Mouse (Mus musculus): Measurements from ENCODE around the gene Elmsan1. TPM values are rescaled to one million over a fixed set of nuclear protein-coding genes. Genes with fewer than 3 reads are reported as not detected.

Gene Elmsan1
- total RNA-seq, 2 experiments from 2014 or later = 13.8 to 17.7 TPM

DNA sequence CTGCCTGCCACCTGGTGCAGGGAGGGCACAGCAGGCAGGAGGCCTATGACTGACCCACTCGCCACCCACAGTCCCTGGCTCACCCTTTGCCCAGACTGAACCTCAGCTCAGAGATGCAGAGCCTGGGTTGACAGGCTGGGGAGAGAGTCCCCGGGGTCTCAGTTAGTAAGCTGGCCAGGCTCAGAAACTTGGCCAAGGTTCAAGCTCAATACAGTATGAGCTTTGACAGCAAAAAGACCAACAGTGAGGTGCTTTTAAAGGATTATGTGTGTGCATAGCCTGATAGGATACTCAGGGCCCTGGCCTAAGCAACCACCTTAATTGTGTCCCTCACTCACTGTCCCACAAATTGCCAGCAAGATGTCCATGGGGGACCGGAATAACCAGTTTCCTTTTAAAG, 38.6 kb downstream of the Elmsan1 start:
- intact Hi-C loops (cut with DNase I) = no loop called here
- DNase-seq (ENCODE audit: low spot score) = no peak

DNA sequence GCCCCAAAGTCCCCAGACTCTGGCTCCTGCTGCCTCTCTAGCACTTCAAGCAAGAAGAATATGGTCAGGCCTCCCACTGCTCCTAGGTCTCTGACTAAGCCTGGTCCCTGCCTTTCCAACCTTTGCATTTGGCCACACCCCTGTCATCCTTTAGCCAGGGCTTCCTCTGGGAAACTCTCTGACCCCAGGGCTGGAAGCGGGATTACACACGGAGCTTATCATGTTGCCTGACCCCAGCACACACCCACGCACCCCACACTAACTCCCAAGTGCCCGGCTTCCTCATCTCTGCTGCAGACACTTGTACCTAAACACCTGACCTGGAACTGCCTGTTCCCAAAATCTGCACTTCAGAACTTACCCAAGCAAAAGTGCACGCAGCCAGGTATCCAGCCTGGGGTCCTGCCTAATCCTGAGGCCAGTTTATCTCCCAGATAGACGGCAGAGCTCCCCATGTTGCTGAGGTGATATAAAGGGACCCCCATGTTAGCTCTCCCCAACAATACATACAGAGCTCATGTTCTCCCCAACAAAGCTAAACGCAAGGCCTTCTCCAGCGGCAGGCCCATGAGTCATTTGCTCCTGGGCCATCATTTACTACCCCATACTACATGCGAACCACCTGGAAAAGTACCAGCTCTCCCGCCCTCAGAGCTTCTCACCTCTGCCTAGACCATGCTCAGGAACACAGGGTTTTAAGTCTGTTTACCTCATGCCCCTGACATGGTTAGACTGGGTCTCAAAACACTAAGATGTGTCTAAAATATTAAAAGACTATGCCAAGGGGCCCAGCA, 39.8 kb downstream of the Elmsan1 start:
- intact Hi-C loops (cut with DNase I) = loop anchor here (5.0 kb wide), 1 partner anchor 38 kb away; the partner anchor contains the start of gene Elmsan1
- DNase-seq (ENCODE audit: low spot score) = no peak

DNA sequence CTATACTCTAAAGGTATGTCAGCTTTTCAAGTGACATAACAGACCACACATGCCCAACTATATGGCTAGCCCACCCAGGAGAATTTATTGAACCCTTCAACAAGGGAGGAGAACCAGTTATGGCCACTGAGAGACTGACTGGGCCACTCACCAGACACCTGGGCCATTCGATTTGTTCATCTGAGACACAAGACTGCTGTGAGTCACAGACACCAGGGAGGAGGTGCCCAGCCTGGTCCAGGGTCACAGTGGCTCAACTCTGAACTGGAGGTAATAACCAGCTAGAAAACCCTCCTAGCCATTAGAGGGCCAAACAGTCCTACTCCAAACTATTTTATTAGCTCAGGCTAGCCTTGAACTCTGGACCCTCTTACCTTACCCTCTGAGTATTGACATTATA, 40.6 kb downstream of the Elmsan1 start:
- DNase-seq (ENCODE audit: low spot score) = no peak
- intact Hi-C loops (cut with DNase I) = loop anchor here (5.0 kb wide), 1 partner anchor 39 kb away; the partner anchor contains the start of gene Elmsan1

DNA sequence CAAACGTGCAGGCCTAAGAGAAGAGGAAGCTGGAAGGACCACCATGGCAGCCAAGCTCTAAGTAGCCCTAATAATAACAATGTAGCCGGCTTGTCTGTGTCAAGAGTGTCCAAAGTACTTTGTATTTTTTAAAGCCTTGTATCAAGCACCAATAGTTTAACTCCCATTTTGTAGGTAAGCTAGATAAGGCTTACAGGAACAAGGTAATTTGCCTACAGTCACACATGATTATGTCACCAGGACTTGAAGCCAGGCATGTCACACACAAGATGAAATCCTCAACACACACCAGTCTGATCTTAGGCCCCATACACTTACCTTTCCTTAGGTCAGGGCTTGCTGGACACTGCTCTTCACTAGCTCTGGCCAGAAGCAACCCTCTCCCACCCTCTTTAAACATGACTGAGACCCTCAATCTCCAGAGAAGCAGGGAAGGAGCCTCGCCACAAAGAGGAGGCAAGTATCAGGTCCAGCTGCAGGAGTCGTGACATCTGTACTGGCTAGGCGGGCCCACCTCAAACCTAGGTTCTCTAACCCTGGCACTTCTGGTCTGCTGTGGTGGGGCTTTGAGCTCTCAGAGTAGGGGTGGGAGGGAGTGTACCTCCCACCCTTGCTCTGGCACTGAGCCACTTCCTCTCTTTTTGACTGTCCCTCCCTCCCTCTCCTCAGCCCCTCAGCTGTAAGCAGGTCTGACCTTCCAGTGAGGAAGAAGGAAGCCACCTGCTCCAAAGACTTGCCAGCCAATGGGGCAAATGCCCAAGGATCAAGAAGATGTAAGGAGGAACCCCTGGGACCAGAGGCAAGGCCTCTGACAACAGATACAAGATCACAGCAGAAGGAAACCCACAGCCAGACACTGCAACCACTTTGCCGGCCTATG, 41.6 kb downstream of the Elmsan1 start:
- DNase-seq (ENCODE audit: low spot score) = no peak
- intact Hi-C loops (cut with DNase I) = loop anchor here (5.0 kb wide), 1 partner anchor 40 kb away; the partner anchor contains the start of gene Elmsan1

DNA sequence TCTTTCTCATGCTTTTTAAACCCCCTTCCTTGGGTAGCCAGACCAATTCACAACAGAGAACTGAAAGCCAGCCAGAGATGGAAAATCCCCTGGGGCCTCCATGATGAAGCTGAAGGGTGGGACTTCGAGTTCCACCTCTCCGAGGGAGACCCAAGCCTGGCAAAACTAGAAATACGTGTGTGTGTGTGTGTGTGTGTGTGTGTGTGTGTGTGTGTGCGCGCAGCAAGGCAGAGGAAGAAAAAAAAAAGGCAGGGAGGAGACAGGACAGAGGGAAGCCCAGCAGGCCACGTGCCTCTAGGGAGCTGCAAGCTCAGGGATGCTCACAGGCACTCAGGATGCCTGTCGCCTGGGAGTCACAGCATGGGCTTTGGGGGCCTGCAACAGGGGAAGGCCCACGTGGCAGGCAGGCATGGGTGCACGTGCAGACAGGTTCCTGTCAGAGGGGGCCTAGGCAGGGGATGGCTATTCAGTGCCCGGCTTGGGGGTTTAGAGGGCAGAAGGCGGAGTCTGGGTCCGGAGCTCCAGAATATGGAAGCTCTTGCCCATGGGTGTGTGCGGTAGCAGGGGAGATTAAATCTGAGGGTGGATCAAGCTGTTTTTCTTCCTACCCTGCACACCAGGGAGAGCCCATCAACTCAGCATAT, 42.4 kb downstream of the Elmsan1 start:
- DNase-seq (ENCODE audit: low spot score) = no peak
- intact Hi-C loops (cut with DNase I) = loop anchor here (5.0 kb wide), 1 partner anchor 41 kb away; the partner anchor contains the start of gene Elmsan1

DNA sequence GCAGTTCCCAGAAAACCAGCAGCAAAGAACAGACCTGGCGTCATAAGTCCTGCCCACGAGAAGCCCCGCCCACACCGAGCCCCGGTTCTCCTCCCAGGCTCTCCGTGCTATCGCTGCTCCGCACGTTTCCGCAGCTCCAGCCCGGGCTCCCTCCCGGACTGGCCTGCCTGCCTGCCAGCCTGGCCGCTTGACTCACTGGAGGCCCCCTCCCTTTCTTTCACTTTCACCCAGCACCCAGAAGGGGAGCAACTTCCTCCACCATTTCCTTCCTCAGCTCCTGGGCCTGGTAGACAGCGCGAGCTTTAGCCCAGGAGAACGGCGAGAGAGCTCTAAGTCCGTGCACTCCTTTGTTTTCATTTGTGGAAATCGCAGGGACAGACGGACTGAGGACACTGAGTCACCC, 43.0 kb downstream of the Elmsan1 start:
- DNase-seq (ENCODE audit: low spot score) = peak; percentile 87
- intact Hi-C loops (cut with DNase I) = loop anchor here (5.0 kb wide), 1 partner anchor 42 kb away; the partner anchor contains the start of gene Elmsan1

DNA sequence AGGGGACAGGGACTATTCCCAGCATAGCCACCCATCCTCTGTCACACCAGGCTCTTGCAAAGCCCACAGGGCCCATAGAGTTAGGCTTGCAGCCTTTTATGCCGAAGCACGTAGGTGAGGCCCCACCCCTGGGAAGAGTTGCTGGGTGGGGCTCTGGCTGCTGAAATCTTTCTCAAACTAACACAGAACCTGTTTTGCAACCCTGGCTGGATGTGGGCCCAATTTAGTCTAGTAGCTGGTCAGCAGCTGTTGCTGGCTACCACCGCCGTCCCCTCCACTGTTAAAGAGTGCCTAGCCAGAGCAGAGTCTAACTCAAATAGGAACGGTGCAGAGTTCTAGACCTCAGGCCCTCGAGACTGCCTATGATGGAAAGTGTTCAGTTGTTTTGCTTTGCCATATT, 43.8 kb downstream of the Elmsan1 start:
- intact Hi-C loops (cut with DNase I) = loop anchor here (5.0 kb wide), 1 partner anchor 42 kb away; the partner anchor contains the start of gene Elmsan1
- DNase-seq (ENCODE audit: low spot score) = peak; percentile 69

DNA sequence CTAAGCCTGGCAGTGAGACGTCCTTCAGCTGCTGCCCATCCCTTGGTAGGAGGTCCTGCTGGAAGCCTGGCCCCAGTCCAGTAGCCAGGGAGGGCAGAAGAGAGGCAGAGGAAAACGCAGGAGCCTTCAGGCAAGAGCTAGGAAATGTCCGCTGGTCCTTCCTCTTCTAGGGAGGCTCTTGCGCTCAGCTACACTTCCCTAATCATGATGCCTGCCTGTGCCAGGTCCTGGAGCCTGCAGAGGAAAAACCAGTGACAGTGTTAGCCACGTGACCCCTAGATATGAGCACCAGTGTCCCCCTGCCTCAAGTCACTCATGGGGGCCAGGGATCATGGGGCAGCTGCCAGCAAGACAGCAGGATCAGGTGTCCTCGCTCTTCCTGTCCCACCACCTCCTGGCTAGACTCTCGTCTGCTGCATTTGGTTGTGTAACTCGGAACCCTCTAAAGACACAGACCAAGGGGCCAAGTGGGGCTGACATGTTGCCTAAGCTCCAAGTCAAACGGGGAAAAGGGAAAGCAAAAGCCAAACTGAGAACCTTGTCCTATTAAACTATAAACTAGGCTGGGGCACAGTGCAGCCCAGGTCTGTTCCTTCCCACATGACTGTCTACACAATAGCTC, 44.4 kb downstream of the Elmsan1 start:
- no peak for DNase-seq (ENCODE audit: low spot score)
- intact Hi-C loops (cut with DNase I) = no loop called here

DNA sequence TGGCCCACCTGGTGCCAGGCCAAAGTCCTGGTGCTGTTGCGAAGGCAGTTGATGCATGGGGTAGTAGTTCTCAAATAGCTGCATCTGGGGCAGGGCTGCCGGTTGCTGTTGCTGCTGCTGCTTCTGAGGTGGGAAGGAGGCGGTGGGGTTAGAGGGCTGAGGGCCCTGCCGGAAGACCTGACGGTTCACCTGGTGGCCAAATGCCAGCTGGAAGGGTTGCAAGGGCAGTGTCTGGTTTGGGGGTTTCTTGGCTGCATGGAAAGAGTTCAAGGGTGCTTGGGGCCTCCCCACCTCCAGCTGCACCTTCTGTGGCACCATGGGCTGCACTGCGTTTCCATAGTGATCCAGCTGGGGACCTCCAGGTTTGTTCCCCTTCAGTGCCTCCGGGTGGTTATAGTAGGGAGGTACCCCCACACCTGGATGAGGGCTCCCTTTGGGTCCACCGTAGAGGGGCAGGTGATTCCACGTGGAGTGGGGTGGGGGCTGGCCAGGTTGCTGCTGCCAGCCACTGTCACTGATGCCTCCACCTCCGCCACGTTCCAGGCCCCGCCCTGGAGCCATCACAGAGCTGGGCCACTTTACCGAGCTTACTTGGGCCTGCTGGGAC, 45.3 kb downstream of the Elmsan1 start:
- DNase-seq (ENCODE audit: low spot score) = no peak
- intact Hi-C loops (cut with DNase I) = no loop called here

DNA sequence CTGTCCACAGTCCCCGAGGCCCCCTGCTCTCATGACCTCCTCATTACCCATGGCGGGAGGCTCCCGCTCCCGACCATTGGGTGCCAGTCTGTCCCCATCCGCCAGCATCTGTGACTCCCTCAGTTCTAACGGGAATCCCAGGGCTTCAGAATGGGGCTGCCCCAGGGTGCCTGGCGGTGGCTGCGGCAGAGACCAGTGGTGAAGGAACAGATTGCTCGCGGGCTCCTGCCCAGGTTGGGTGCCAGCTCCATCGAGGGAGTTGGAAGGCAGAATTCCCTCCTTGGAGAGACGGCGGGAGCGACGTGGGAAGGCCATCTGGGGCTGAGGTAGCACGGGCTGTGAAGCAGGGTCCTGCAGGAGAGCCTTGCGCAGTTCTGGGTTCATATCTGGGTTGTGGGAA, 45.8 kb downstream of the Elmsan1 start:
- intact Hi-C loops (cut with DNase I) = no loop called here
- no peak for DNase-seq (ENCODE audit: low spot score)

DNA sequence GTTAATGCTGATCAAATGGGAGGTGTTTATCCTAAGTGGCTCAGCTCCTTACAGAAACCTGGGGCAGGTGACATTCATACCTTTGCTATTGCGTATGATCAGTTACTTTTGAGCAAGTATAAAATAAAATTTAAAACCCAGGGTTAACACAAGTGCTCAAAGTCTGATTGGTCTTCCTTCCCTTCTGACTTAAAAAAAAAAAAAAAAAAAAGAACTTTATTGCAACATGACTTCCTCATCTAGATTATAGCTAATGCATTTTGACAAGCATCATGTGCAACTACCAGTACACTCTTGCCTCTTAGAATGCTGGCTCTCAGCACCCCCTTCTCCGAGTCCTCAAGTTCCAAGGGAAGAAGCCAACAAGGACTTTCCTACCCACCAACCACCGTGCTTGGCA, 46.5 kb downstream of the Elmsan1 start:
- intact Hi-C loops (cut with DNase I) = no loop called here
- no peak for DNase-seq (ENCODE audit: low spot score)

DNA sequence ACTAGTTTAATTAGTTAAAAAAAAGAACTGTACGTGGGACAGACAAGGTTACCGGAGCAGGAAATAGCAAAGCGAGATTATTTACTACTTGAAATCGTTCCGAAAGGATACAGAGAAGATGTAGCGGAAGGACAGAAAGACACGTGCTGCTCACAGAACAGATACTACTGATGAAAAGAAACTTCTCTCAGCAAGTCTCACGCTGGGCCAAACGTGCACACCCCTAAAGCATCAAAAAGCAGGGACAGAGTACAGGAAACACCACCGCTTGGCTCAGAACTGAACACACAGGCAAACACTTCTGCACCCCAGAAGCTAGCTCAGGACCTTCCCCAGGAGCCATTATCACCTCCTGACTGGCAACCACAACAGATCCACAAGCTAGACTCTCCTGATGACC, 48.1 kb downstream of the Elmsan1 start:
- intact Hi-C loops (cut with DNase I) = no loop called here
- DNase-seq (ENCODE audit: low spot score) = no peak

DNA sequence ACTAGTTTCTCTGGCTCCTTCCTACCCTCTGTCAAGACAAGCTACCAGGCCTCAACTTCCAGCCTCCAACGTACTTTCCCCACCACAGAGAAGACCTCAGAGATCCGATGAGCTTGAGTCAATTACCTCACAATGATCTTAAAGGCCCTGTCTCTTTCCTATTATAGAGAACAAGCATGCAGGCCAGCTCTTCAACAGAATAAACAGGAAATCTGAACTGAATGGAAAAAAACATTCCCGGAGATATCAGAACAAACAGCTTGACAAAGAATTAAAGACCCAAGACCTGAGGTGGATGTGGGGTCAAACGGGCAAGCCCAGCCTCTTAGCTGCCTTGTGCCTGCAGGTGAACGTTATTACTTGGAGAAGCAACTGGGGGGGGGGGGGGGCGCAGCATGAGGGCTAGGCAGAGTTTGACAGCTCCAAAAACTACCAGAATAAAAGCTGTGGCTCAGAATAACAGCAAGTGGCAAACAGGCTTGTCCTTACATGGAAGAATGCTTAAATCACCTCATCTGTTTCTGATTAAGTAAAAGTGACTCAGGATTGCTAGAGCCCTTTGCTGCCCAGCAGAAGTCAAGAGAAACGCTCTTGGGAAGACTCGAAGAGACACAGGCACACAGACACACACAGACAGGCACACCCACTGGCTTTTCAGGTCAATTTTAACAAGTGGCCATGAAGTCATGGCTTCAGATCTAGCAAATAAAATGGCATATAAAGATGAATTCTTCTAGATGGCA, 52.9 kb downstream of the Elmsan1 start:
- no peak for DNase-seq (ENCODE audit: low spot score)
- intact Hi-C loops (cut with DNase I) = no loop called here

DNA sequence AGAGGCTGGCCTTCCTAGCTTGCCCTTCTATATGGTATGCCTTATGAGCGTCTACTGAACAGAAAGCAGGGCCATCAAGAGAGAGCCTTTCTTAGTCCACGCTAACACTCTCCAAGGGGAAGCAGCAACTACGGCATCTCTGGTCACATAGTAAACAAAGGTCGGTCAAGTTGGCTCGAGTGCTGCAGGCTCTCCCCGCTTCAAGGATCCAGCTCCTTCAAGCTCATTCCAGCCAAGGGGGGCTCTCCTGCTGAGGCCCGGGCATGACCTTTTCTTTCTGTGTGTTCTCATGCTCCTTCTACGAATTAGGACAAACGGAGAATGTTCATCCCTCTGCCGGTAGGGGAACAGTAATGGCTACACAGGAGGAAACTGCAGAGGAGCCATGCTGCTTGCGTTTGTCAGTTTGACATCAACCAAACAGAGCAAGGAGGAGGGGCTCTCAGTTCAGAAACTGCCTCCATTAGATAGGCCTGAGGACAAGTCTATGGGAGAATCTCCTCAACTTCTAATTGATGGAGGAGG, 55.0 kb downstream of the Elmsan1 start:
- intact Hi-C loops (cut with DNase I) = loop anchor here (1.0 to 5.0 kb wide), 2 partner anchors 54 to 86 kb away; partner anchors contain the start of gene Elmsan1
- DNase-seq (ENCODE audit: low spot score) = no peak

DNA sequence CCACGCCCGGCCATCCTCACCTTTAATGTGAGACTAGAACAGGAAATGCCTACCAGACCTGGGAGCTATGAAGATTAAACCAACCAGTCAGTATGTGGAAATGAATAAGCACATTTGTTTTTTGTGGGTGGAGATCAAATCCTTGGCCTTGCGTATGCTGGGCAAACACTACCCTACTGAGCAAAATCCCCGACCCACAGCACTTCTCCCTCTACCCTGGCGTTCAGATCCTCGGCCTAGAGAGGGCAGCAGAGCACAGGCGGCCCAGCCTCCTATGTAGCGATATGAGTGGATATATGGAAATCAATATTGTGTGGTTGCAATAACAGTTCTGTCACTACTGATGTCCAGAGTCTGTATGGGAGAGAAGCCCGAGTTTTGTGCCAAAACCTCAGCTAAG, 55.5 kb downstream of the Elmsan1 start:
- intact Hi-C loops (cut with DNase I) = loop anchor here (1.0 to 5.0 kb wide), 2 partner anchors 54 to 86 kb away; partner anchors contain the start of gene Elmsan1
- DNase-seq (ENCODE audit: low spot score) = no peak

DNA sequence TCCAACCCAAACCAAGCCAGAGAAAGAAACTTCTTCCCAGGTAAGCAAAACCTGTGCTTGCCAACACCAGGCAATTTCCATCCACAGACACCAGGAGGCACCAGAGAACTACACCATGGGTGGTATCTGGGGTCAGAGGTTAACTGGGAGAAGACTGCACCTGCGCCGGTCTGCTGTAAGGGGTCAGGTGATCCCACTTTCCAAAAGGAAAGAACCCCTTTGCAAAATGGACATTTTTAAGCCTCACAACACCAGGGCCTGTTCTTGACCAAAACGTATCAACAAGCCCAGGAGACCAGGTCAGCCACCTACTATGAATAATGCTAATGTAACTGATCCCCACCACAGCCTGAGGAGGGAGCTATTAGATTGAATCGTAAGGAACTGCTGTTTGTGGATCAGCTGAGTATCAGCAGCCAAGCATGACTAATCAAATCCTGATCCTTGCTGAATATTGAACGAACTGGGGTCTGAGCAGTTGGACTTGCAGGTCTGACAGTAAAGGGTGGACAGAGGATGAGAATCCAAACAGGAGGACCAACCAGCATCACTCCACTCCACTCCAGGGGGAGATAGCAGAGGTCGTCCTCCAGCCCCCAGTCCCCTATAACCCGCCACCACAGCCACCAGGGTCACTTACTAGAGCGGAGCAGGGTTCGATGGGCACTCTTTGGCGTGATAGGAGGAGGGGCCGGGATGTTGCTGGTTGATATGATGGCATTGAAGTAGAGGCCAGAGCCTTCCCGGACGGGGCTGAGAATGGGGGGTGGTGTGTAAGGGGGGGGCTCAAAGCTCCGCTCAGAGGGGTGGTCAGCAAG, 56.9 kb downstream of the Elmsan1 start:
- no peak for DNase-seq (ENCODE audit: low spot score)
- intact Hi-C loops (cut with DNase I) = loop anchor here (5.0 kb wide), 1 partner anchor 55 kb away; the partner anchor contains the start of gene Elmsan1

DNA sequence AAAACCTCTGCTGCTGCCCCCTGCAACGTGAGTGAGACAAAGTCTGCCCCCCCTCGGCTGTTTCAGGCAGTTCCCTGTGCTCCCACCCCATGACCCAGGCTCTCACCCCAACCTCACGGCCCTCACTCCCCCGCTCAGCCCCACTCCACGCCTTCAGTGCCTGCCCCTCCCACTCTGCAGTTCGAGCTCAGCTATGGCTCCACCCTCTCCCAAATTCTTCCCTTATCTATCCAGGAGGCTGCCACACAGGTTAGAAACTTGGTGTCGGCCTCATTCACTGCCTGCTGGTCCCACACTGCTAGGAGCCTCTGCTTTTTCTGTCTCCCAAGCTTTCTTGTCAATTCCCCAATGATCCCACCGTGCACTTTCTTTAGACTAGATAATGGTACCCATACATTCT, 57.6 kb downstream of the Elmsan1 start:
- DNase-seq (ENCODE audit: low spot score) = no peak
- intact Hi-C loops (cut with DNase I) = loop anchor here (5.0 kb wide), 1 partner anchor 56 kb away; the partner anchor contains the start of gene Elmsan1
